Mouse (Mus musculus): ENCODE data around the gene Ftl1. TPM values are rescaled to one million over a fixed set of nuclear protein-coding genes. Genes with fewer than 3 reads are reported as not detected.
"Not testable (repeated sequence)": the region's sequence is repeated elsewhere in the genome, so short reads cannot be mapped to it uniquely, and the experiment has no call there.

The Ftl1 gene
- total RNA-seq, 2 experiments from 2014 or later: 961 to 1,479 TPM

- ATAC-seq (replicated peaks; ENCODE audit: poor library complexity): peak; percentile 87
Observed at GRCm38 (mm10) chr7:45477003-45477402, 17.3 kb upstream of the Ftl1 start.

DNA sequence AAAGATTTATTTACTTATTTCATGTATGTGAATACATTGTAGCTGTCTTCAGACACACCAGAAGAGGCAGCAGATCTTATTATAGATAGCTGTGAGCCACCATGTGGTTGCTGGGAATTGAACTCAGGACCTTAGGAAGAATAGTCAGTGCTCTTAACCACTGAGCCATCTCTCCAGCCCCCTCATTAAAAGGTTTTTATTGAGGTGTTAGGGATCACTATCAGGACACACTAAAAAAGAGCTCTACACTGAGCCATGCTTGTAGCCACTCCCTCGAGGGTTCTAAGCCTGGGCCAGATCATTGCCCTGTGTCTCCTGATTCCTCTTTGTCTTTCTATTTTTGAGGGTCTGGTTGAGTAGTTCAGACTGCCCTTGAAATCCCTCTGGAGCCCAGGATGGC, 16.8 kb upstream of the Ftl1 start:
- no peak for ATAC-seq (replicated peaks; ENCODE audit: poor library complexity)

DNA sequence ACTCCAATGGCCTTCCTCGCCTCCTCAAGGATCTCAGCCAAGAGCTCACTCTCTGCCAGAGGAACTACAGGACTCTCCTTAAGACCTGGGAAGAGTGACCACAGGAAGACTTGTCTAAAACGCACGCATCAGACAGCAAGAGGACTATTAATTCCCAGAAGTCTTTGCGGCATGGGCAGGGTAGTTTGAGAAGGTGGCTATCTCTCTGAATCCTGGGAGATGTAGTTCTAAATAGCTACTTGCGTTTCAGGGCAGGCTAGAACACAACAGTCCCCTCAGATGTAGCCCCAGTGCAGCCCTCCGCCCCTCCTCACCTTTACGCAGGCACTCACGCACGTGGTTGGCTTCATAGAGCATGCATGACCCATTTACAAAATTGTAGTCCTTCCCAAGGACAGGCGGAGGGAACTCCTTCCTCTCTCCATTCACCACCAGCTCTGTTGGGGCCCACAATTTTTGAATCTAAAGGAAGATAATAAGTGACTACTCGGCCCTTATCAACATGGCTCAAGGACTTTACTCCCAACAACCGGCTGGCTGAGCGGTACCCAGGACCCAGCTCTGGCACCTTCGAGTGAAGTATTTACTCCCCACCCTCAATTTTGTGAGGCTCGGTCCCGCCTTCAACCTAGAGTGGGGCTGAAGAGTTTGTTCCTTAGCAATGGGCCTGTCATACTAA, 15.7 kb upstream of the Ftl1 start:
- ATAC-seq (replicated peaks; ENCODE audit: poor library complexity): no peak

DNA sequence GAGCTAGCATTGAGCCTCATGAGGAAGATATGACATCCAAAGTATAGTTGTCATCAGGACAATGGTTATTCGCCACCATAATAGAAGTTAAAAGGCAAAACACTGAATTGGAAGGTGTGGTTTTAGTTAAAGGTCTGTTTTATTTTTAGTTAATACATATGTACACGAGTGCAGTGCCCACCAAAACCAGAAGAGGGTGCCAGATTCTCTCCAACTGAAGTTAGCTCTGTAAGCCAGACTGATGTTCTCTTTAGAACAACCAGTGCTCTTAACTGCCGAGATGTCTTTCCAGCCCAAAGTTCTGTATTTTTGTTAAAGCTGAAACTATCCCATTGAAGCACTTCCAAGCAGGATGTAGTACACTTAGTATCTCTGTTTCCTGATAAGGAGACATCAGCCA, 11.2 kb upstream of the Ftl1 start:
- ATAC-seq (replicated peaks; ENCODE audit: poor library complexity): peak; percentile 77

DNA sequence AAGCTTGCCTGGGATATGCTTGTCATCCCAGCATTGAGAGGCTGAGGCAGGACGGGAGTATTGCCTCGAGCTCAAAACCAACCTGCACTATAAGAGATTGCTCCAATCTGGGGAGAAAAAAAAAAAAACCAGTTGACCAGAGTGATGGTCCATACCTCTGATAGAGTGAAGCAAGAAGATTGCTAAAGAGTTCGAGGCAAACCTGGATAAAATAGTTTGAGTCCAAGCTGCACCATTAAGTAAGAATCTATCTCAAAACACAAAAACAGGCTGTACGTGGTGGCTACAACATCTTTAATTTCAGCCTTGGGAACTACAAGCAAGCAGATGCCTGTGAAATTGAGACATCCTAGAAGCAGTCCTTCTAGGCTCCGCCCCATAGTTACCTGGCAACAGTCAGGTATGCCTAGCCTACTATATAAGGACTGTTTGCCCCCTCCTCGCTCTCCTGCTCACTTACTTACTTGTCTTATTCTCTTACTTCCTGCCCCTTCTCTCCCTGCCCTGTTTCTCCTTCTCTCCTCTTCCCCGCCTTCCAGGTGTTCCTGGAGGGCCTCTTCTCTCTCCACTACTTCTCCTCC, 7.5 kb upstream of the Ftl1 start:
- peak; percentile 13; the same call in 1 of the 2 replicates for ATAC-seq (replicated peaks; ENCODE audit: poor library complexity)

DNA sequence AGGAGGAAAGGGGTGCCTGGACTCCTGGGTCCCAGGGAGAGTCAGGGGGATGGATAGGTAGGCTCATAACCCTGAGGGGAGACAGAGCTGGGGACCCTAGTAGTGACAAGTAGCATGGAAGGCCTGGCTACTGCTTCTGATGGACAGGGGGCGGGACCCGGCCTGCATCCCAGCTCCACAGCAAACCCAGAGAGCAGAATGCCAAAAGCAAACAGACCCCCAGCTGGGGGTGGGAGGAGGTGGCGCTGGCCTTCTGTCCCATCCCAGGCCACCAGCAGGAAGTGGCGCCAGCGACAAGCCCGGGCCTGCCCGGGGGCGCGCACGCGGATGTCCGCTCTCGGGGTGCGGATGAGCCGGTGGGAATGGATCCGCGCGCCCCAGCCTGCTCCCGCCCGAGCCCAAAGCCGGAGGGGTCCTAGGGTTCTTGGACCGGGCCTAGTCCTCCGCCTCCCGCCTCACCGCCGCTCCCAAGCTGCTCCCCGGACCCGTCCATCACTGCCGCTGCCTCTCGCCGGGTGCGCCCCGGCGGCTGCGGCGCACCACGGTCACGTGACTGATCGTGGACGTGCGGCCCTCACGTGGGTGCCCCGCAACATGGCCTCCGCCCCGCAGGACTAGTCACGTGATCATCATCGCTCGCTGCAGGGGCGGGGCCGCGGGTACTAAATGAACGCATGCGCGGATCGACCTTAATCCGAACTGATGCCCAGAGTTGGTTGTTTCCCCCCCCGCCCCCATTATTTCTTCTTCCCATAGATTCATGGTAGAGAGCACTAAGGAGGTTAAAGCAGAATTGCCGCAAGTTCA, 6.8 kb upstream of the Ftl1 start, which contains the start of gene Bax:
Bax (minus strand) TSS at position 616 of the 807 bp plus-strand sequence.
- peak; percentile 86 for ATAC-seq (replicated peaks; ENCODE audit: poor library complexity)

DNA sequence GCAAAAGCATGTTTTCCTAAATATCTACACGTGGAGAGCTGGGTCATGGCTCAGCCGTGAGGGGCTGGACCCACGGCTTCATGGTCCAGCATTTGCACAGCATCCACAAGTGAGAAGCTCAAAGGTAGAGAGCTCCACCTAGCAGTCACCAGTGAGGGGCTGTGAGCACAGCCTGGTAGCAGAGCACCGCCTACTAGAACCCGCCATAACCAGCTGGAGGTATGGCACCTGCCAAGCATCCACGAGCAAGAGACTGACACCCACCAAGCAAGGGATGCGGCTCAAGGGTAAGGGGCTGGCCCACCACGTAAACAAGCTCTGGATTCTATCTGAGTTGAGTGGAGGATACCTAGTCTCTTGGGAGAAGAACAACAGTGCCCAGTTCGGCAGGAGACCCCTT, 5.9 kb upstream of the Ftl1 start:
- ATAC-seq (replicated peaks; ENCODE audit: poor library complexity): no peak

DNA sequence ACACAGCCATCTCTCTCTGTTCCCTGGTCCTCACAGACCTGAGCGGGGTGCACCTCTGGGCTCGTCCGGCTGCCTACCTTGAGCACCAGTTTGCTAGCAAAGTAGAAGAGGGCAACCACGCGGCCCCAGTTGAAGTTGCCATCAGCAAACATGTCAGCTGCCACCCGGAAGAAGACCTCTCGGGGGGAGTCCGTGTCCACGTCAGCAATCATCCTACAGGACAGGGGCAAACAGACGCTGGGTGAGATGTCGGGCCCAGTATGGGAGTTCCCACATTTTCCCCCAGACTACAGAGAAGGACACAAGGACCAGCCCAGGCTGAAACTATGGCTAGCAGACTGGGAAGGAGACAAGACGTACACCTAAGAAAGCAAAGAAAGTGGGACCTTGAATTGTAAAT, 5.4 kb upstream of the Ftl1 start:
- ATAC-seq (replicated peaks; ENCODE audit: poor library complexity): no peak

- ATAC-seq (replicated peaks; ENCODE audit: poor library complexity): no peak
Observed at GRCm38 (mm10) chr7:45463987-45464778, 4.5 kb upstream of the Ftl1 start.

- ATAC-seq (replicated peaks; ENCODE audit: poor library complexity): not testable (repeated sequence)
Observed at GRCm38 (mm10) chr7:45462868-45463267, 3.2 kb upstream of the Ftl1 start.

DNA sequence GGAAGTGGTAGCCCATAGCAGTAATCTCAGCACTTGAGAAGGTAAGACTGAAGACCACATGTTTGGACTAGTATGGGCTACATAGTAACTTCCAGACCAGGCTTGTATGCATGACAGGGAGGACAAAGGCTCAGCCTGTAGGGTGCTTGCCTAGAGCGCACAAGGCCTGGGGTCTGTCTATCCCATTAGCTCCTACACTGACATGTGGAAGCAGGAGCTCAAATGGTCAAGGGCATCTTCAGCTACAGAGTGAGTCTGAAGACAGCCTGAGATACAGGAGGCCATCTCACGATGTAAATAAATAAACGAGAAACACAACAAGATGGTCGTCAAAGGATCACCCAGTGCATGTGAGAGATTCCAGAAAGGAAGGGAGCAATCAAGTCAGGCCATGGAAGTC, 2.6 kb upstream of the Ftl1 start:
- no peak for ATAC-seq (replicated peaks; ENCODE audit: poor library complexity)

- ATAC-seq (replicated peaks; ENCODE audit: poor library complexity): no peak
Observed at GRCm38 (mm10) chr7:45461781-45462180, 2.1 kb upstream of the Ftl1 start.

GRCm38 (mm10) chr7:45461326-45461725, 1.6 kb upstream of the Ftl1 start:
- no peak for ATAC-seq (replicated peaks; ENCODE audit: poor library complexity)

- peak; percentile 54 for ATAC-seq (replicated peaks; ENCODE audit: poor library complexity)
Observed at GRCm38 (mm10) chr7:45460860-45461314, 1.2 kb upstream of the Ftl1 start.

- ATAC-seq (replicated peaks; ENCODE audit: poor library complexity): no peak
Observed at GRCm38 (mm10) chr7:45460377-45460776, 693 bp upstream of the Ftl1 start.

- peak; percentile 28 for ATAC-seq (replicated peaks; ENCODE audit: poor library complexity)
Observed at GRCm38 (mm10) chr7:45458748-45459563, 728 bp downstream of the Ftl1 start.

DNA sequence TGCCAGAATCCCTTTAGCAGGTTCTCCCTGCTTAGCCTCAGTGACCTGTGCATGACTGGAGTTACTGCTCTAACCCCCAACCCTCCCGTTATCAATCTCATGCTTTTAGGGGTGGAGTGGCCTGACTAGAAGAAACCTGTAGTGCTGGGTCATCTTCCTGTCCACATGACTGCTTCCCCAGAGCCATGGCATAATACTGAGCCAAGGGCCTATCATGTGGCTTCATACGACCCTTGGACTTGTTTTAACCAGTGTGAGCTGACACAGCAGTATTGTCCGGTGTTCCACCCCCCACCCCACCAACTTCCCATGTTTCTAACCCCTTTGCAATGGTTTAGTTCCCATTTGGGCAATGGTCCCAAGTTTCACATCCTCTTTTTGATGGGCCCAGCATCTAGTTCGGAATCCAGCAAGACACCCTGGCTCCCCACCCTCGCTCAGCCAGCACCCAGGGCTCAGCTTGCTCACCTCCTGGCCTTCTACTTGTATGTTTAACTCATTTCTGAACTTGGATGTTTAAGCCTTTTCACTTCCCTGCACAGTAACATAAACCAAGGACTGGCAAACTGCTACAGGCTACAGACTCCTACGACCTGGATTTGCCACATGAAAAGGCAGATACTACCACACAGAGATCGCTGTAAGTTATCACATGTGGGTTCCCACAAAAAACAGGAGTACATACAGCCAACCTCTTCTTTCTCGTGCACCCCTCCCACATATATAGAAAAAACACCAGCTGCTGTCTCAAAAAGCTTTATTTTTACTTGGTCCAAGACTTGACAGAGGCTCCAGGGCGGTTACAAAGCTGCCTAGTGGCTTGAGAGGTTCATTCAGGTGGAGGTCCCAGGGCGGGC, 2.3 kb downstream of the Ftl1 start:
- peak; percentile 56 for ATAC-seq (replicated peaks; ENCODE audit: poor library complexity)

DNA sequence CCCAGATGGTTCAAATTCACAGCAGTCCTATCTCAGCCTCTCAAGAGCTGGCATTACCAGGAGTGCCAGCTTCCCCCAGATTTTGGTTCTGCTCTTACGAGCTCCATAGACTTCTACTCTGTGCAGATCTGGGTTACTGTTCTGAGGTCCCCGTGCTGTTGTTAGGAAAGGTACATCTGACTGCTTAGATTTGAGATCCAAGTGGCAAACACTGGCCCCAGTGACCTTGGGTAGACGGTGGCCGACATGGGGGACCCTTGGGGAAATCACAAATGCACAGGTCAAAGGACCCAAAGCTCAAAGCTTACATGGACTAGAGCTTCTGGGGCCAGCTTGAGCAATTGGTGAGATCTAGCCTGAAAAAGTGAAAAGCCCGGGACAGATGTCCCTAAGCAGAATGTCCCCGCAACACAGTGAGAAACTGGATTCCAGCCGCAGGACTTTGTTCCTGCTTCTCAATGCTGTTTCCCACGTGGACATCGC, 2.9 kb downstream of the Ftl1 start:
- no peak for ATAC-seq (replicated peaks; ENCODE audit: poor library complexity)

Data from megakaryocyte progenitor cell, adult 5-6 weeks (primary cell).